Mouse (Mus musculus): ENCODE data around the gene Dcun1d2. TPM values are rescaled to one million over a fixed set of nuclear protein-coding genes. Genes with fewer than 3 reads are reported as not detected.

Gene Dcun1d2
- polyA plus RNA-seq, 1 experiment from 2014 or later: 29.9 TPM

DNA sequence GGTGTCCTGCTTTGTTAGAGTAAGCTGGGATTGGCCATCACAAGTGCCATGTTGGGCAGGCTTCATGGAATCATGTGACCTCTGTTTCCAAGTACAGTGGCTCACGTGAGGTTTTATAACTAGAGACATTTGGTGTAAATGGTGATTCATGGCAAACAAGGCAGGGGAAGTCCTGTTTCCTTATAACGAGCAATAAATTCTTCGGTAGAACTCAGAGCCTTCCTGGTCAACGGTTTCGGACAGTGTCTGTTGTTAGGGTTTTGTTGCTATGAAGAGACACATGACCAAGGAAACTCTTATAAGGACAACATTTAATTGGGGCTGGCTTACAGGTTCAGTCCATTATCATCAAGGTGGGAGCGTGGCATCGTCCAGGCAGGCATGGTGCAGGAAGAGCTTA, 13.1 kb upstream of the Dcun1d2 start:
- Histone ChIP-seq H3K9me3 (0 out of 2 replicates have a peak, but pooled peaks cover 6% of the 10 kb centered on the region), H3K4me1 (replicated peaks) (no peaks in the 10 kb centered on the region), H3K4me2 (no peak overlapping the region), H3K27me3 (no peaks in the 10 kb centered on the region), H3K36me3 (peaks cover 91% of the 10 kb centered on the region), H3K9ac (replicated peaks) (no peak overlapping the region), H3K27ac (no peak overlapping the region), H3K4me3 (replicated peaks) (no peak overlapping the region)
- no peak for ATAC-seq (ENCODE audit: insufficient number of reproducible peaks, insufficient read depth, low FRiP score, low TSS enrichment, low read depth)
- 84% methylated on average over 7 of the region's 7 CpGs for WGBS

DNA sequence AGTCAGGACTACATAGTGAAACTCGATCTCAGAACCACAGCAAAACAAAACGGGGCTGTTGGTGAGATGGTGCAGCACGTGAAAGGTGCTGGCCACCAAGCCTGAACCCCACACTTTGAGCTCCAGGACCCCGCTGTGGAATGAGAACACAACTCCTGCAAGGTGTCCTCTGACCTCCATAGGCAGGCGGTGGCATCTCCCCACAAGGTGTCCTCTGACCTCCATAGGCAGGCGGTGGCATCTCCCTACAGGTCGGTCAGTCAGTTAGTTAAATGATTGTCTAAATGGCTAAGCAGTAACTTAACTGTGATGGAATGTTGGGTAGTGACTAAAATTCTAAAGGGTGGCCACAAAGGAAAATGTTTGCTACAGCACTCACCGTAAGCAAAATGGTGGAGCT, 11.6 kb upstream of the Dcun1d2 start:
- Histone ChIP-seq H3K27ac (no peak overlapping the region), H3K4me2 (no peak overlapping the region), H3K27me3 (no peaks in the 10 kb centered on the region), H3K9ac (replicated peaks) (no peak overlapping the region), H3K4me1 (replicated peaks) (no peaks in the 10 kb centered on the region), H3K36me3 (peaks cover 91% of the 10 kb centered on the region), H3K9me3 (0 out of 2 replicates have a peak, but pooled peaks cover 6% of the 10 kb centered on the region), H3K4me3 (replicated peaks) (no peak overlapping the region)
- ATAC-seq (ENCODE audit: insufficient number of reproducible peaks, insufficient read depth, low FRiP score, low TSS enrichment, low read depth): no peak
- 93% methylated on average over 8 of the region's 8 CpGs for WGBS

DNA sequence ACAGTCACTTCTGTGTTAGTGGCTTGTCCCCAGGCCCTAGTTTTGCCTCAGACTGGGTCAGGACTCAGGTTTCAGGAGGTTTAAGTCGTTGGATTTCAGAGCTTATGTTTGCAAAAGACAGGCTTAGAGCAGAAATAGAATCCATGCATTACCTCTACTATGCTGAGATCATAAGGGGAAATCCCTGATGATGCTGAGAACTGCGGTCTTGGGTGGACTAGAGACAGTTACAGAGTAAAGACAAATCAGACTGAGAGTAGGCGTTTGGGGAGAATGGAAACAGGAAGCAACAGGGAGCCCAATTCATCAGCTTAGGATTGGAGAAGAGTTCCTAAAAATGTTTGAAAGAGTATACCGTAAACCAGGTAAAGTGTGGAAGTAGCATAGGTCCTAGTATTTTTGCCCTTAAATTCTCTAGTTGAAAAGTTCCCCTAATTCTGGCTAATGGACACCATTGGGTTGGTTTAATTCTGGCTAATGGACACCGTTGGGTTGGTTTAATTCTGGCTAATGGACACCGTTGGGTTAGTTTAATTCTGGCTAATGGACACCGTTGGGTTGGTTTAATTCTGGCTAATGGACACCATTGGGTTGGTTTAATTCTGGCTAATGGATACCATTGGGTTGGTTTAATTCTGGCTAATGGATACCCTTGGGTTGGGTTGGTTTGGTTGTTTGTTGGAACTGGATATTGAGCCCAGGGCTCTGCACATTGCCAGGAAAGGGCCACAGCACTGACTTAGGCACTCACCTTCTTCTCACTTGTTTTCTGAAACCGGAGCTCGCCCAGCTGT, 5.9 kb upstream of the Dcun1d2 start:
- Histone ChIP-seq H3K27ac (no peak overlapping the region), H3K27me3 (no peaks in the 10 kb centered on the region)
- ATAC-seq (ENCODE audit: insufficient number of reproducible peaks, insufficient read depth, low FRiP score, low TSS enrichment, low read depth): no peak

DNA sequence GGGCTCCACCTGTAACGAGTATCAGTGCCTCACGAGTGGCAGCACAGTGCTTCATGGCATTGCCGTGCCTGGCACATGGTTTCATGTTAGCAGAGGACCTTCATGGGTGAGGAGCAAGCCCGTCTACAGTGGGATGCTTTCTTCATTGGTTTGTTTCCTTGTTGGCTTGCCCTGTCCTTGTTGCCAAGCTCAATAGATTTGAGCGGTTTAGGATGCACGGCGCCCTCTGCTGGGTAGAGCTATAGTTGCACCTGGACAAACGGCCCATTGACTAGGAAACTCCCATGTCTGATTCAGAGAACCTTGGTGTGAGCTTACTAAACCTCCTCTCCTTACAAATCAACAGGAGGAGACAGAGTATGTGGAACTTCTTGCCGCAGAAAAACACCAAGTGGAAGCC, 4.4 kb upstream of the Dcun1d2 start:
- no peak overlapping the region for H3K27ac ChIP-seq
- H3K4me1 ChIP-seq (replicated peaks): peaks cover 8% of the 10 kb centered on the region
- H3K4me3 ChIP-seq (replicated peaks): no peak overlapping the region
- no peaks in the 10 kb centered on the region for H3K9me3 ChIP-seq
- no peak overlapping the region for H3K4me2 ChIP-seq
- 31% methylated on average over 9 of the region's 9 CpGs for WGBS
- H3K9ac ChIP-seq (replicated peaks): no peak overlapping the region
- ATAC-seq (ENCODE audit: insufficient number of reproducible peaks, insufficient read depth, low FRiP score, low TSS enrichment, low read depth): no peak
- peaks cover 58% of the 10 kb centered on the region for H3K36me3 ChIP-seq
- H3K27me3 ChIP-seq: no peaks in the 10 kb centered on the region

More for the DNA sequence above, 5.9 kb upstream of the Dcun1d2 start:
- Histone ChIP-seq H3K4me3 (replicated peaks) (no peak overlapping the region), H3K9ac (replicated peaks) (no peak overlapping the region), H3K36me3 (peaks cover 70% of the 10 kb centered on the region), H3K4me1 (replicated peaks) (peaks cover 5% of the 10 kb centered on the region), H3K9me3 (no peaks in the 10 kb centered on the region), H3K4me2 (no peak overlapping the region)
- 92% methylated on average over 9 of the region's 9 CpGs for WGBS

DNA sequence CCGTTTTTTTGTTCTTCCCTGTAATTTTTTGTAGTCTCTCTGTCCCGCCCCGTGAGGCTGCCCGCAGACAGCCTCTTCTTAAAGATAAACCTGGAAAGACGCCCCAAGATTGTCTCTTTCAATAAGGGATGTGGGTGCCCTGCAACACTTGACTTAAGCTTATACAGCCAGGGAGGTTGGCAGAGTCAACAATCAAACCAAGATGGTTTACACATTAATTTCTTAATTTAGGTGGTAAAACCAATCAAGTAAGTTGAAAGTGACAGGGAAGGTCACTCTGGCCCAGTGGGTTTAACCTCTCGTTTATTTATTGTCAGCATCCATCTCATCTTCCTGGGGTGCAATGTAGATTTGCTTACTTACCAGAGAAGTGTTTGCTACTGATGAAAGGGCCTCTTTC, 715 bp upstream of the Dcun1d2 start:
- H3K9ac ChIP-seq (replicated peaks): peak overlapping the region; percentile 77
- no peaks in the 10 kb centered on the region for H3K27me3 ChIP-seq
- peaks cover 22% of the 10 kb centered on the region for H3K36me3 ChIP-seq
- ATAC-seq (ENCODE audit: insufficient number of reproducible peaks, insufficient read depth, low FRiP score, low TSS enrichment, low read depth): no peak
- no peak overlapping the region for H3K27ac ChIP-seq
- H3K4me1 ChIP-seq (replicated peaks): peaks cover 17% of the 10 kb centered on the region
- no peaks in the 10 kb centered on the region for H3K9me3 ChIP-seq
- 2% methylated on average over 6 of the region's 6 CpGs for WGBS
- peak overlapping the region; percentile 88 for H3K4me2 ChIP-seq
- peak overlapping the region; percentile 78 for H3K4me3 ChIP-seq (replicated peaks)

DNA sequence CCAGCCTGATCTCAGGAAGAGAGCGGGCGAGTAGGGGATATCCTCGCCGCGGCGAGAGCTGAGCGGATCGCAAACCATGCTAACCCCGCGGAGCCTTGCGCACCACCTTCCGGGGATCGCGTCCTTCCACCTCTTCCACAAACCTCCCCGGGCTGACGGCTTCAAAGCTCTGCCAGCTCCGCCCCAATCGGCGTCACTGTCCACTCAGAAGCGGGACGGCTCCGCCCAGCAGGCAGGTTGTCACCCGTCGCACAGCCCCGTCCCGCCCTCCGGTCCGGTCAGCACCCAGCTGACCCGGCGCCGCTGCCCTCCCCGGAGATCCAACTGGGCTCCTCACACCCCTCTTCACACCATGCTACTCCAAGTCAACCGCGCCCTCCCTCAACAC, 633 bp downstream of the Dcun1d2 start:
- peaks cover 17% of the 10 kb centered on the region for H3K4me1 ChIP-seq (replicated peaks)
- H3K36me3 ChIP-seq: peaks cover 11% of the 10 kb centered on the region
- WGBS: under 1% methylated on average over 34 of the region's 34 CpGs
- peak overlapping the region; percentile 90 for H3K27ac ChIP-seq
- H3K9ac ChIP-seq (replicated peaks): peak overlapping the region; percentile 77
- H3K4me3 ChIP-seq (replicated peaks): peak overlapping the region; percentile 78
- H3K9me3 ChIP-seq: no peaks in the 10 kb centered on the region
- no peaks in the 10 kb centered on the region for H3K27me3 ChIP-seq
- peak; percentile 64 for ATAC-seq (ENCODE audit: insufficient number of reproducible peaks, insufficient read depth, low FRiP score, low TSS enrichment, low read depth)
- peak overlapping the region; percentile 88 for H3K4me2 ChIP-seq

DNA sequence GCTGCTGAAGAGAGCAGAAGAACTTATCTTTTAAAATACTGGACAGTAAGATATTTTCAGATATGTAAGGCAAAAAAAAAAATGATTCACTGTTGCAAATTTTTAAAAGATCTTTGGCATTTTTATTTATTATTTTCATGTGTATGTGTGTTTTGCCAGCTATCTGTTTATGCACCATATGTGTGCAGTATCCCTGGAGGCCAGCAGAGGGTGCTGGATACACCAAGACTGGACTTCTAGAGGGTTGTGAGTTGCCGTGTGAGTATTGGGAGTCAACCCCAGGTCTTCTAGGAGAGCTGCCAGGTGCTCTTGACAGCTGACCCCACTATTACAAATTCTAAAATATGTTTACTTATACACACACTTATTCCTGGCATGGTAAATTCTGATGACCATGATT, 4.7 kb downstream of the Dcun1d2 start:
- Histone ChIP-seq H3K9me3 (no peaks in the 10 kb centered on the region), H3K9ac (replicated peaks) (no peak overlapping the region), H3K4me3 (replicated peaks) (no peak overlapping the region), H3K4me2 (no peak overlapping the region), H3K27me3 (no peaks in the 10 kb centered on the region), H3K36me3 (peaks cover under 1% of the 10 kb centered on the region; the same call in 1 of the 2 replicates), H3K27ac (no peak overlapping the region), H3K4me1 (replicated peaks) (peaks cover 9% of the 10 kb centered on the region)
- whole genome bisulfite sequencing: 73% methylated on average over 1 of the region's 1 CpGs
- ATAC-seq (ENCODE audit: insufficient number of reproducible peaks, insufficient read depth, low FRiP score, low TSS enrichment, low read depth): no peak

DNA sequence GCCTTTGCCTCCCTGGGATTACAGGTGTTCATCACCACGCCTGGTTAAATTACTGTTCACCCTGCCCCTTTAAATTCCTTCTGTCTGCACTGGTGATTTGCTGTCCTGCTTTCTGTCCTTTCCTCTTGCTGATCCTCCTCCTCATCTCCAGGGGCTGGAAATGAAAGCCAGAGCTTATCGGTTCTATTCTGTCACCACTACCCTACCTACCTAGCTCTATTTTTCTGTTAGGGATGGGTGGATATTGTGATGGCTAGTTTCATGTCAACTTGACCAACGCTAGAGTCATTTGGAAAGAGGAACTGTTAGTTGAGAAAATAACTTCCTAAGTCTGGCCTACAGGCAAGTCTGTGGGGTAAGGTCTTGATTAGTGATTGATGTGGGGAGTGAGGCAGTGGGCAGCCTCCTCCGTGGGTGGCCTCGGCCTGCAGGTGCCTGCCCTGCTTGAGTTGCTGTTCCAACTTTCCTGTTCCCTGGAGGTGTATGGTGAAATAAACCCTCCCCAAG, 10.9 kb downstream of the Dcun1d2 start:
- no peak overlapping the region for H3K4me2 ChIP-seq
- no peaks in the 10 kb centered on the region for H3K4me1 ChIP-seq (replicated peaks)
- H3K4me3 ChIP-seq (replicated peaks): no peak overlapping the region
- no peak overlapping the region for H3K27ac ChIP-seq
- 63% methylated on average over 5 of the region's 5 CpGs for WGBS
- no peaks in the 10 kb centered on the region for H3K27me3 ChIP-seq
- peaks cover 13% of the 10 kb centered on the region for H3K36me3 ChIP-seq
- no peak overlapping the region for H3K9ac ChIP-seq (replicated peaks)
- no peaks in the 10 kb centered on the region for H3K9me3 ChIP-seq
- no peak for ATAC-seq (ENCODE audit: insufficient number of reproducible peaks, insufficient read depth, low FRiP score, low TSS enrichment, low read depth)

DNA sequence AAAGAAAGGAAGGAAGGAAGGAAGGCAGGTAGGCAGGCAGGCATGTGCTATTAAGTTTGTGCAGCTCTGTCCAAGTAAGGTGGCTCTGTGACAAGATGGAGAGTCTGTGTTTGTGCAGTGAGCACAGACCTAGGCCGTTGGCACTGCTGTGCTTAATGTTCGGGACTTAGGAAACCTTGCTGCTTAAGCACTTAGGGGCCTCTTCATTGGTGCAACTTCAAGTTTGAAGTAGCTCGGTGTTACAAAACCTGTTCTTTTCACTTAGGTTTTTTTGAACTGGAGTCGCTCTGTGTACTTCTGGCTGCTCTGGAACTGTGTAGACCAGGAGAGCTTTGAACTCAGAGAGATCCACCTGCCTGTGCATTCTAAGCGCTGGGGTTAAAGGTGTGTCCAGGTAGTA, 15.1 kb downstream of the Dcun1d2 start:
- Histone ChIP-seq H3K27me3 (no peaks in the 10 kb centered on the region), H3K9me3 (no peaks in the 10 kb centered on the region), H3K4me3 (replicated peaks) (no peak overlapping the region), H3K4me2 (no peak overlapping the region), H3K9ac (replicated peaks) (no peak overlapping the region), H3K36me3 (peaks cover 43% of the 10 kb centered on the region), H3K27ac (no peak overlapping the region), H3K4me1 (replicated peaks) (no peaks in the 10 kb centered on the region)
- 90% methylated on average over 5 of the region's 5 CpGs for WGBS
- no peak for ATAC-seq (ENCODE audit: insufficient number of reproducible peaks, insufficient read depth, low FRiP score, low TSS enrichment, low read depth)

DNA sequence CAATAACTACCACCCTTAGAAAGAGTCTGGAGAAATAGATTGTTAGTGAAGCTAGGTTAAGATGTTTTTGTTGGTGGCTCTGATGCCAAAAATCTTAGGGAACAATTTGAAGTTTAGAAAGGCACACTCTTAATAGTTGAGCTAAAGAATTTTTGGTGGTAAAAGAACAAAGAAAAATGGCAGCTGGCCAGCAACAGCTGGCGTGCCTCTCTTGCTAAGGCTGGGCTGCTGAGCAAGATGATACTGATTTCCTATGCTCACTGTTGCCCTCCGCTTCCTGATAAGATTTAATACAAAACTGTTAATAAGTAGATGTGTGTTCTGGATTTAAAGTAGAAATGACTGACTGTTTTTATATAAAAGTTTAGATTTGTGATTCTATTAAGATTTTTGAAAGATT, 20.4 kb downstream of the Dcun1d2 start:
- no peak overlapping the region for H3K4me2 ChIP-seq
- H3K27ac ChIP-seq: no peak overlapping the region
- H3K9me3 ChIP-seq: no peaks in the 10 kb centered on the region
- no peak overlapping the region for H3K9ac ChIP-seq (replicated peaks)
- H3K36me3 ChIP-seq: peaks cover 45% of the 10 kb centered on the region
- no peak for ATAC-seq (ENCODE audit: insufficient number of reproducible peaks, insufficient read depth, low FRiP score, low TSS enrichment, low read depth)
- H3K4me3 ChIP-seq (replicated peaks): no peak overlapping the region
- 84% methylated on average over 2 of the region's 2 CpGs for WGBS
- H3K27me3 ChIP-seq: no peaks in the 10 kb centered on the region
- no peaks in the 10 kb centered on the region for H3K4me1 ChIP-seq (replicated peaks)

DNA sequence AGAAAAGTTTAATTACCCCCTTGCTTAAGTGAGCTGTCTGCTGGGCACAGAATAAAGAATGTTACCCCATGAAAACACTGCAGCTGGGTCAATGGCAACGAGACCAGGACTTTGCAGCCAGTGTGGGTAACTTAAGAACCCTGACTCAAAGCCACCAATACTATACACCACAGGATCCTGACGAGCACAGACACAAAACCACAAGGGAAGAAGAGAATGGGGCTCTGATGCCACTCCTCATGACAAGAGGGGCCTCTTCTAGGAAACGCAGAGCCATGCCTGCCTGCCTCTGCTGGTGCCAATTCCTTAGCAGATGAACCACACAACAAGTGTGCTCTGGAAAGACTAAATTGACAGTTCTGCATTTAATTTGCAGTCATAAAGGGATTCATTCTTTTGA, 24.6 kb downstream of the Dcun1d2 start:
- 74% methylated on average over 3 of the region's 3 CpGs for WGBS
- no peak for ATAC-seq (ENCODE audit: insufficient number of reproducible peaks, insufficient read depth, low FRiP score, low TSS enrichment, low read depth)
- no peaks in the 10 kb centered on the region for H3K9me3 ChIP-seq
- no peak overlapping the region for H3K9ac ChIP-seq (replicated peaks)
- H3K4me2 ChIP-seq: no peak overlapping the region
- H3K36me3 ChIP-seq: peaks cover 33% of the 10 kb centered on the region
- H3K4me1 ChIP-seq (replicated peaks): no peaks in the 10 kb centered on the region
- no peak overlapping the region for H3K4me3 ChIP-seq (replicated peaks)
- H3K27ac ChIP-seq: no peak overlapping the region
- no peaks in the 10 kb centered on the region for H3K27me3 ChIP-seq

DNA sequence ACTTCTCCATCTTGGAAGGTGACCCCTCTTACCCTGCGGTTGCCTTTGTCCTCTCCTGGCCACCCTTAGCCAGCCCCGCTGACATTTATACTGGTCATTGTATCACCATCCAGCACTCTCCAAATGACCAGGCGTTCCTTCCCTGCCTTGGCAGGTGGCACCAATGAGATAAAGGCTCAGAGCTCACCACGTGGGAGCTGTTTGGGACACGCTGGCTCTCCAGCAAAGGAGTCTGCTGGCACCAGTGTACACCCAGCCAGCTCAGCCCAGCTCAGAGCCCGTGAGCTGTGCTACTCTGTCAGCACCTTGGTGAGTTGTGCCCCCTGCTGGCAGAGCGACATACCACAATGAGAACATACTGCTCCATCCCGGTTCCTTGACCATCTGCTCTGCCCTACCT, 33.9 kb downstream of the Dcun1d2 start, which contains the start of gene Adprhl1:
Gene Adprhl1, minus strand, starts transcription at position 144 of the 400 bp plus-strand sequence.
- H3K27me3 ChIP-seq: peaks cover 9% of the 10 kb centered on the region; the same call in 1 of the 2 replicates
- no peak within 1 kb of the TSS for H3K4me3 ChIP-seq (replicated peaks)
- H3K9me3 ChIP-seq: no peaks in the 10 kb centered on the region
- WGBS: 37% methylated on average over 8 of the region's 8 CpGs
- peaks cover 30% of the 10 kb centered on the region for H3K36me3 ChIP-seq
- no peak within 1 kb of the TSS for H3K9ac ChIP-seq (replicated peaks)
- no peak within 1 kb of the TSS for H3K4me2 ChIP-seq
- ATAC-seq (ENCODE audit: insufficient number of reproducible peaks, insufficient read depth, low FRiP score, low TSS enrichment, low read depth): no peak
- H3K4me1 ChIP-seq (replicated peaks): peaks cover 5% of the 10 kb centered on the region
- no peak within 1 kb of the TSS for H3K27ac ChIP-seq

Measured in limb, embryonic 12.5 days (tissue).